Mouse (Mus musculus) frontal cortex, adult (tissue): ENCODE measurements at regions not wholly inside any gene's neighbourhood (a gene's known extent, or its start where the extent isn't known, plus 50 kb on each side); places are given as distances from the start of the nearest gene placed in this dataset.

ENCODE experiments used
- ATAC-seq: cut with Nextera tagmentation; 2 replicates; pipeline ENCODE4 v1.9.2; 2017; ENCODE audit warnings: mild to moderate bottlenecking, moderate library complexity, mixed read lengths; ENCODE audit not compliant: low TSS enrichment

GRCm38 (mm10) chr2:137581491-137581890 lies 465.0 kb upstream of the Jag1 start:
- no peak for ATAC-seq

- ATAC-seq: no peak
Measured at GRCm38 (mm10) chr2:137575750-137576149, 459.3 kb upstream of the Jag1 start.

- no peak for ATAC-seq
Measured at GRCm38 (mm10) chr2:137574845-137575449, 458.5 kb upstream of the Jag1 start.

- ATAC-seq: no peak
Measured at GRCm38 (mm10) chr2:137571146-137571545, 454.7 kb upstream of the Jag1 start.

GRCm38 (mm10) chr2:137566619-137567018 lies 450.2 kb upstream of the Jag1 start:
- no peak for ATAC-seq

GRCm38 (mm10) chr2:137564064-137564624 lies 447.7 kb upstream of the Jag1 start:
- peak; percentile 67 for ATAC-seq

- ATAC-seq: no peak
Measured at GRCm38 (mm10) chr2:137560366-137560765, 443.9 kb upstream of the Jag1 start.

GRCm38 (mm10) chr2:137553871-137554270 lies 437.4 kb upstream of the Jag1 start:
- no peak for ATAC-seq

GRCm38 (mm10) chr2:137536581-137536980 lies 420.1 kb upstream of the Jag1 start:
- ATAC-seq: no peak

- ATAC-seq: no peak
Measured at GRCm38 (mm10) chr2:137516271-137516670, 399.8 kb upstream of the Jag1 start.

GRCm38 (mm10) chr2:137515043-137515442 lies 398.6 kb upstream of the Jag1 start:
- ATAC-seq: no peak

GRCm38 (mm10) chr2:137513895-137514506 lies 397.6 kb upstream of the Jag1 start:
- ATAC-seq: no peak

GRCm38 (mm10) chr2:137510671-137511235 lies 394.3 kb upstream of the Jag1 start:
- ATAC-seq: no peak

GRCm38 (mm10) chr2:137501236-137501635 lies 384.8 kb upstream of the Jag1 start:
- no peak for ATAC-seq

- no peak for ATAC-seq
Measured at GRCm38 (mm10) chr2:137497616-137498015, 381.2 kb upstream of the Jag1 start.

GRCm38 (mm10) chr2:137493600-137493999 lies 377.2 kb upstream of the Jag1 start:
- no peak for ATAC-seq

- ATAC-seq: peak; percentile 52; the same call in 1 of the 2 replicates
Measured at GRCm38 (mm10) chr2:137489181-137489682, 372.8 kb upstream of the Jag1 start.

GRCm38 (mm10) chr2:137468769-137469168 lies 352.3 kb upstream of the Jag1 start:
- peak; percentile 31; the same call in 1 of the 2 replicates for ATAC-seq

GRCm38 (mm10) chr2:137457061-137457753 lies 340.8 kb upstream of the Jag1 start:
- ATAC-seq: no peak

GRCm38 (mm10) chr2:137456436-137456835 lies 340.0 kb upstream of the Jag1 start:
- ATAC-seq: no peak

GRCm38 (mm10) chr2:137446919-137447318 lies 330.5 kb upstream of the Jag1 start:
- ATAC-seq: no peak

GRCm38 (mm10) chr2:137437741-137438140 lies 321.3 kb upstream of the Jag1 start:
- ATAC-seq: no peak
